Mouse (Mus musculus): ENCODE measurements around the gene Ikbip. TPM values are rescaled to one million over a fixed set of nuclear protein-coding genes. Genes with fewer than 3 reads are reported as not detected.

The Ikbip gene
- polyA plus RNA-seq, 1 experiment from 2014 or later = 20.7 TPM

- no peaks in the 10 kb centered on the region for H3K9me3 ChIP-seq
- peaks cover 14% of the 10 kb centered on the region for H3K4me1 ChIP-seq (replicated peaks)
- peak overlapping the region; percentile 78 for H3K4me2 ChIP-seq
- H3K27ac ChIP-seq (replicated peaks) = peak overlapping the region; percentile 90
- 0 out of 2 replicates have a peak, but pooled peaks cover under 1% of the 10 kb centered on the region for H3K36me3 ChIP-seq
- H3K27me3 ChIP-seq = no peaks in the 10 kb centered on the region
- H3K9ac ChIP-seq = peak overlapping the region; percentile 63
- H3K4me3 ChIP-seq = peak overlapping the region; percentile 94
- 43% methylated on average over 12 of the region's 12 CpGs for WGBS
- no peak for ATAC-seq (ENCODE audit: low FRiP score, low read depth)
These were observed 720 bp downstream of the Ikbip start for GRCm38 (mm10) chr10:91083393-91083927.

GRCm38 (mm10) chr10:91092812-91093211, 10.1 kb downstream of the Ikbip start:
- Histone ChIP-seq H3K27me3 (no peaks in the 10 kb centered on the region), H3K36me3 (no peaks in the 10 kb centered on the region; the same call in 1 of the 2 replicates), H3K9me3 (no peaks in the 10 kb centered on the region), H3K4me1 (replicated peaks) (no peaks in the 10 kb centered on the region), H3K27ac (replicated peaks) (no peak overlapping the region), H3K4me3 (no peak overlapping the region), H3K9ac (no peak overlapping the region), H3K4me2 (no peak overlapping the region)
- ATAC-seq (ENCODE audit: low FRiP score, low read depth) = no peak
- WGBS = 86% methylated on average over 4 of the region's 4 CpGs

- 90% methylated on average over 15 of the region's 15 CpGs for WGBS
- Histone ChIP-seq H3K4me3 (no peak overlapping the region), H3K27ac (replicated peaks) (no peak overlapping the region), H3K9ac (no peak overlapping the region), H3K4me1 (replicated peaks) (no peaks in the 10 kb centered on the region), H3K9me3 (no peaks in the 10 kb centered on the region), H3K4me2 (no peak overlapping the region), H3K36me3 (no peaks in the 10 kb centered on the region; the same call in 1 of the 2 replicates), H3K27me3 (no peaks in the 10 kb centered on the region)
- no peak for ATAC-seq (ENCODE audit: low FRiP score, low read depth)
These were observed 11.7 kb downstream of the Ikbip start for GRCm38 (mm10) chr10:91094251-91095104.

GRCm38 (mm10) chr10:91098056-91098455, 15.3 kb downstream of the Ikbip start:
- Histone ChIP-seq H3K27me3 (no peaks in the 10 kb centered on the region), H3K4me1 (replicated peaks) (no peaks in the 10 kb centered on the region), H3K36me3 (peaks cover 10% of the 10 kb centered on the region), H3K9ac (no peak overlapping the region), H3K9me3 (no peaks in the 10 kb centered on the region), H3K4me2 (no peak overlapping the region), H3K27ac (replicated peaks) (no peak overlapping the region), H3K4me3 (no peak overlapping the region)
- no peak for ATAC-seq (ENCODE audit: low FRiP score, low read depth)
- 92% methylated on average over 8 of the region's 8 CpGs for WGBS

- Histone ChIP-seq H3K4me3 (no peak overlapping the region), H3K36me3 (peaks cover 10% of the 10 kb centered on the region), H3K9me3 (no peaks in the 10 kb centered on the region), H3K27me3 (no peaks in the 10 kb centered on the region), H3K27ac (replicated peaks) (no peak overlapping the region), H3K4me1 (replicated peaks) (no peaks in the 10 kb centered on the region), H3K4me2 (no peak overlapping the region), H3K9ac (no peak overlapping the region)
- ATAC-seq (ENCODE audit: low FRiP score, low read depth) = no peak
- WGBS = 86% methylated on average over 1 of the region's 1 CpGs
These were observed 17.4 kb downstream of the Ikbip start for GRCm38 (mm10) chr10:91100101-91100500.

- Histone ChIP-seq H3K27ac (replicated peaks) (no peak overlapping the region), H3K27me3 (no peaks in the 10 kb centered on the region), H3K4me1 (replicated peaks) (no peaks in the 10 kb centered on the region), H3K4me2 (no peak overlapping the region), H3K9ac (no peak overlapping the region), H3K36me3 (peaks cover 10% of the 10 kb centered on the region; the same call in 1 of the 2 replicates), H3K9me3 (no peaks in the 10 kb centered on the region), H3K4me3 (no peak overlapping the region)
- no peak for ATAC-seq (ENCODE audit: low FRiP score, low read depth)
- WGBS = 96% methylated on average over 25 of the region's 25 CpGs
These were observed 19.2 kb downstream of the Ikbip start for GRCm38 (mm10) chr10:91101936-91102335.

- Histone ChIP-seq H3K9ac (no peak overlapping the region), H3K36me3 (peaks cover 10% of the 10 kb centered on the region; the same call in 1 of the 2 replicates), H3K4me1 (replicated peaks) (no peaks in the 10 kb centered on the region), H3K4me3 (no peak overlapping the region), H3K27me3 (no peaks in the 10 kb centered on the region), H3K4me2 (no peak overlapping the region), H3K9me3 (no peaks in the 10 kb centered on the region), H3K27ac (replicated peaks) (no peak overlapping the region)
- WGBS = 94% methylated on average over 14 of the region's 14 CpGs
- ATAC-seq (ENCODE audit: low FRiP score, low read depth) = no peak
These were observed 20.3 kb downstream of the Ikbip start for GRCm38 (mm10) chr10:91102799-91103590.

- Histone ChIP-seq H3K4me2 (no peak overlapping the region), H3K27me3 (no peaks in the 10 kb centered on the region), H3K9ac (no peak overlapping the region), H3K4me3 (no peak overlapping the region), H3K4me1 (replicated peaks) (no peaks in the 10 kb centered on the region), H3K9me3 (no peaks in the 10 kb centered on the region), H3K36me3 (peaks cover 16% of the 10 kb centered on the region), H3K27ac (replicated peaks) (no peak overlapping the region)
- ATAC-seq (ENCODE audit: low FRiP score, low read depth) = no peak
- WGBS = 88% methylated on average over 3 of the region's 3 CpGs
These were observed 23.2 kb downstream of the Ikbip start for GRCm38 (mm10) chr10:91105981-91106380.

- H3K27me3 ChIP-seq = no peaks in the 10 kb centered on the region
- no peaks in the 10 kb centered on the region for H3K4me1 ChIP-seq (replicated peaks)
- H3K27ac ChIP-seq (replicated peaks) = no peak overlapping the region
- peaks cover 38% of the 10 kb centered on the region for H3K36me3 ChIP-seq
- H3K9me3 ChIP-seq = no peaks in the 10 kb centered on the region
- H3K4me3 ChIP-seq = no peak overlapping the region
- WGBS = 86% methylated on average over 4 of the region's 4 CpGs
- no peak for ATAC-seq (ENCODE audit: low FRiP score, low read depth)
- no peak overlapping the region for H3K9ac ChIP-seq
- no peak overlapping the region for H3K4me2 ChIP-seq
These were observed 27.1 kb downstream of the Ikbip start for GRCm38 (mm10) chr10:91109841-91110240.

GRCm38 (mm10) chr10:91116958-91117357, 34.2 kb downstream of the Ikbip start:
- no peaks in the 10 kb centered on the region for H3K27me3 ChIP-seq
- H3K9ac ChIP-seq = no peak overlapping the region
- peaks cover 89% of the 10 kb centered on the region for H3K36me3 ChIP-seq
- 96% methylated on average over 12 of the region's 12 CpGs for WGBS
- peaks cover 8% of the 10 kb centered on the region for H3K4me1 ChIP-seq (replicated peaks)
- H3K4me3 ChIP-seq = no peak overlapping the region
- H3K9me3 ChIP-seq = no peaks in the 10 kb centered on the region
- H3K27ac ChIP-seq (replicated peaks) = no peak overlapping the region
- no peak for ATAC-seq (ENCODE audit: low FRiP score, low read depth)
- H3K4me2 ChIP-seq = no peak overlapping the region

GRCm38 (mm10) chr10:91122646-91123045, 39.9 kb downstream of the Ikbip start:
- peak overlapping the region; percentile 81 for H3K4me3 ChIP-seq
- no peaks in the 10 kb centered on the region for H3K27me3 ChIP-seq
- H3K27ac ChIP-seq (replicated peaks) = no peak overlapping the region
- peaks cover 39% of the 10 kb centered on the region for H3K36me3 ChIP-seq
- peaks cover 21% of the 10 kb centered on the region for H3K4me1 ChIP-seq (replicated peaks)
- no peak for ATAC-seq (ENCODE audit: low FRiP score, low read depth)
- peak overlapping the region; percentile 84 for H3K9ac ChIP-seq
- H3K4me2 ChIP-seq = peak overlapping the region; percentile 84
- WGBS = 39% methylated on average over 6 of the region's 6 CpGs
- no peaks in the 10 kb centered on the region for H3K9me3 ChIP-seq

Measured in hindbrain, embryonic 15.5 days (tissue).